Mouse (Mus musculus): Measurements from ENCODE around the gene Gjd3. TPM values are rescaled to one million over a fixed set of nuclear protein-coding genes. Genes with fewer than 3 reads are reported as not detected.
"Not testable (repeated sequence)": the region's sequence is repeated elsewhere in the genome, so short reads cannot be mapped to it uniquely, and the experiment has no call there.

Gjd3 gene
- polyA plus RNA-seq, 1 experiment from 2014 or later = not detected

DNA sequence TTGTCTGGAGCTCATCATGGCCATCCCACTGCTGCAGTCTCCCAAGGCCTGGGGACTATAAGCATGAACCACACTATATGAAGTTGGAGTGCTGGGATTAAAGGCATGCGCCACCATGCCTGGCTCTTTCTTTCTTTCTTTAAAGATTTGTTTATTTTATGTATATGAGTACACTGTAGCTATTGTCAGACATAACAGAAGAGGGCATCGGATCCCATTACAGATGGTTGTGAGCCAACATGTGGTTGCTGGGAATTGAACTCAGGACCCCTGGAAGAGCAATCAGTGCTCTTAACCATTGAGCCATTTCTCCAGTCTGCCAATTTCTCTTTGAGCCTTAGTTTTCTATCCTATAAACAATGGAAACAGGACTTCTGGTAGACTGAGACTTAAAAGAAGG is 49.0 kb downstream of the Gjd3 start:
- not testable (repeated sequence) for ATAC-seq (ENCODE audit: low read depth); H3K4me2 ChIP-seq (ENCODE audit: low read depth, low read length); H3K4me3 ChIP-seq (ENCODE audit: low read depth, low read length); H3K9ac ChIP-seq (ENCODE audit: low read depth, low read length); H3K27ac ChIP-seq (ENCODE audit: low read length); H3K36me3 ChIP-seq (ENCODE audit: control insufficient read depth, insufficient read depth); H3K9me3 ChIP-seq (replicated peaks; ENCODE audit: control insufficient read depth, low read length)
- WGBS (ENCODE audit: insufficient replicate concordance) = 76% methylated on average over 2 of the region's 2 CpGs
- peaks cover 47% of the 10 kb centered on the region for H3K27me3 ChIP-seq (ENCODE audit: control insufficient read depth, insufficient read depth, low read depth, low read length)
- H3K4me1 ChIP-seq (ENCODE audit: control insufficient read depth, low read depth, low read length) = peaks cover 25% of the 10 kb centered on the region

DNA sequence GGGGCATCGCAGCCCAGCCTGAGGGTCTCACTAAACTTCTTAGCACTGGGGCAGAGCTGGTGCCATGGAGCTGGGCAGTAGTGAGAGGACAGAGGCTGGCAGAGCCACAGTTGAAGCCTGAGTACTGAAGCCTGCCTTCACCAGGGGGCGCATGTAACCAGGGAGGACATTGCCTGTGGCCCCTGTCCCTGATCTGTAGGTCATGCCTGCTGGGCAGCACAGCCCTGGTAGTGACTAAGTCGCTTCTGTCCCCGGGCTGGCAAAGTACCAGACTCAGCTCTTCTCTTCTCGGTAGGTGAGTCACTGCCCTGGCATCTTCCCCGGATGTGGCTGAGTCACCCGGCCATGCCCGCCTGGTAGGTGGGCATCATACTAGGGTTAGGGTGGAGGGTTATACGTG is 49.7 kb downstream of the Gjd3 start:
- 39% methylated on average over 9 of the region's 9 CpGs for WGBS (ENCODE audit: insufficient replicate concordance)
- ATAC-seq (ENCODE audit: low read depth) = no peak

DNA sequence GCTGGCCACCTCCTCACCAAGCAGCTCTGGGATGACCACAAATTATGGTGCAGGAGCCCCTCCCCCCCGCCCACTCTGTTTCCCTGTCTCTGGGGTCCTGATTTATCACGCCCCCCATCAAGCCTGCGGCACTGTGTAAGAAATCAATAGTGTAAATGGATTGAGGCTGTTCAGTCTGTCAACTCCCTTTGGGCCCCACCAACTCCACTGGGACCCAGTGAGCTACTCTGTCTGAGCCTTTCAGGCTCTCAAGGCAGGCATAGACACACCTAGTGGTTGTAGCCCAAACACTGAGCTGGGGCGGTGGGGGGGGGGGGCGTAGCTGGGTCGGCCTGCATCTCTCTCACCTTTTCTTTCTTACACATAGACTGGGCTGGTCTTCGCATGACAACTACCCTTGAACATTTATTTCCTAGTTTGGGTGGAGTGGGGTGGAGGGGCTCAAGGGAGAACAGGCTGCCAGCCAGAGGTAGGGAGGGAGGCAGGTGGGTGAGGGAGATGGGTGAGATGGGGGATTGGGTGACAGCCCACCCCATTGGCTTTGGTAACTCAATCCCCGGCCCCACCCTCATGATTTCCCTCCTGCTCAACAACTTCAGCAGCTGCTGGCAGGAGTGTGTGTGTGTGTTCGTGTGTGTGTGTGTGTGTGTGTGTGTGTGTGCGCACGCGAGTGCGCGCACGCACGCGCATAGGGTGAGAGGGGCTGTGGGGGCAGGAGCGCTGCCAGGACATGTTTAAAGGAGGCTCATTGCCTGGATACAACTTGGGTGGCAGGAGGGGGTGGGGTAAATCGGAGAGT is 50.3 kb downstream of the Gjd3 start:
- H3K4me2 ChIP-seq (ENCODE audit: low read depth, low read length) = no peak overlapping the region
- no peak overlapping the region for H3K27ac ChIP-seq (ENCODE audit: low read length)
- WGBS (ENCODE audit: insufficient replicate concordance) = 30% methylated on average over 19 of the region's 19 CpGs
- no peaks in the 10 kb centered on the region for H3K9me3 ChIP-seq (replicated peaks; ENCODE audit: control insufficient read depth, low read length)
- H3K4me3 ChIP-seq (ENCODE audit: low read depth, low read length) = no peak overlapping the region
- H3K9ac ChIP-seq (ENCODE audit: low read depth, low read length) = no peak overlapping the region
- peaks cover 42% of the 10 kb centered on the region for H3K27me3 ChIP-seq (ENCODE audit: control insufficient read depth, insufficient read depth, low read depth, low read length)
- no peak for ATAC-seq (ENCODE audit: low read depth)
- H3K36me3 ChIP-seq (ENCODE audit: control insufficient read depth, insufficient read depth) = no peaks in the 10 kb centered on the region
- H3K4me1 ChIP-seq (ENCODE audit: control insufficient read depth, low read depth, low read length) = peaks cover 14% of the 10 kb centered on the region

More for the DNA sequence above, 49.7 kb downstream of the Gjd3 start:
- Histone ChIP-seq H3K27ac (ENCODE audit: low read length) (no peak overlapping the region), H3K9ac (ENCODE audit: low read depth, low read length) (no peak overlapping the region), H3K4me2 (ENCODE audit: low read depth, low read length) (no peak overlapping the region), H3K27me3 (ENCODE audit: control insufficient read depth, insufficient read depth, low read depth, low read length) (peaks cover 44% of the 10 kb centered on the region), H3K4me1 (ENCODE audit: control insufficient read depth, low read depth, low read length) (peaks cover 19% of the 10 kb centered on the region), H3K36me3 (ENCODE audit: control insufficient read depth, insufficient read depth) (no peaks in the 10 kb centered on the region), H3K9me3 (replicated peaks; ENCODE audit: control insufficient read depth, low read length) (no peaks in the 10 kb centered on the region), H3K4me3 (ENCODE audit: low read depth, low read length) (no peak overlapping the region)

Other genes with a start within 250 kb of the Gjd3 start
- gene Thra, start 242.4 kb downstream of the Gjd3 start, polyA plus RNA-seq (2015; fragmentation: Nextera tagmentation; extraction: Ambion mirVana) = 6.5 and 7.7 TPM in 2 replicates
- gene Nr1d1, start 207.7 kb downstream of the Gjd3 start, polyA plus RNA-seq (2015; fragmentation: Nextera tagmentation; extraction: Ambion mirVana) = 0.65 and 0.66 TPM in 2 replicates
- gene Msl1, start 187.5 kb downstream of the Gjd3 start, polyA plus RNA-seq (2015; fragmentation: Nextera tagmentation; extraction: Ambion mirVana) = 4.9 and 5.3 TPM in 2 replicates
- gene Casc3, start 178.1 kb downstream of the Gjd3 start, polyA plus RNA-seq (2015; fragmentation: Nextera tagmentation; extraction: Ambion mirVana) = 11.6 and 13.6 TPM in 2 replicates
- 0.06 and 0.18 TPM in 2 replicates for gene Rapgefl1, start 146.2 kb downstream of the Gjd3 start, polyA plus RNA-seq (2015; fragmentation: Nextera tagmentation; extraction: Ambion mirVana)
- 1.2 and 1.6 TPM in 2 replicates for gene Wipf2, start 119.4 kb downstream of the Gjd3 start, polyA plus RNA-seq (2015; fragmentation: Nextera tagmentation; extraction: Ambion mirVana)
- gene Cdc6, start 75.2 kb downstream of the Gjd3 start, polyA plus RNA-seq (2015; fragmentation: Nextera tagmentation; extraction: Ambion mirVana) = 52.7 and 57.3 TPM in 2 replicates
- 4.2 and 5.4 TPM in 2 replicates for gene Rara, start 55.2 kb downstream of the Gjd3 start, polyA plus RNA-seq (2015; fragmentation: Nextera tagmentation; extraction: Ambion mirVana)
- gene Top2a, start 41.2 kb upstream of the Gjd3 start, polyA plus RNA-seq (2015; fragmentation: Nextera tagmentation; extraction: Ambion mirVana) = 189 and 201 TPM in 2 replicates
- gene Igfbp4, start 58.2 kb upstream of the Gjd3 start, polyA plus RNA-seq (2015; fragmentation: Nextera tagmentation; extraction: Ambion mirVana) = 277 and 302 TPM in 2 replicates
- gene Tns4, start 106.3 kb upstream of the Gjd3 start, polyA plus RNA-seq (2015; fragmentation: Nextera tagmentation; extraction: Ambion mirVana) = 0.19 and 0.21 TPM in 2 replicates
- gene Ccr7, start 172.1 kb upstream of the Gjd3 start, polyA plus RNA-seq (2015; fragmentation: Nextera tagmentation; extraction: Ambion mirVana) = 0.25 and 0.32 TPM in 2 replicates
- 62.3 and 66.5 TPM in 2 replicates for gene Smarce1, start 248.0 kb upstream of the Gjd3 start, polyA plus RNA-seq (2015; fragmentation: Nextera tagmentation; extraction: Ambion mirVana)